Mouse (Mus musculus) gastrocnemius, adult 18-20 months (tissue): ENCODE data around the gene Cenps. TPM values are rescaled to one million over a fixed set of nuclear protein-coding genes. Genes with fewer than 3 reads are reported as not detected.

Experiments used
- DNase-seq: peaks from one replicate; pipeline ENCODE4 v3.0.0; 2021; ENCODE audit warnings: low spot score
- total RNA-seq, 2 experiments: library from RNA; stranded (reverse); gene quantifications; 2 replicates each; pipeline ENCODE4 v1.2.3; 2021

Cenps gene
- total RNA-seq, 2 experiments from 2014 or later, result 8.1 to 8.2 TPM

GRCm38 (mm10) chr4:149157415-149157973 is 20.1 kb upstream of the Cenps start:
- DNase-seq, result no peak

- DNase-seq, result no peak
Observed at GRCm38 (mm10) chr4:149155711-149156110, 18.3 kb upstream of the Cenps start.

GRCm38 (mm10) chr4:149154859-149155258 is 17.4 kb upstream of the Cenps start:
- no peak for DNase-seq

- DNase-seq, result no peak
Observed at GRCm38 (mm10) chr4:149150721-149151120, 13.3 kb upstream of the Cenps start.

GRCm38 (mm10) chr4:149150256-149150655 is 12.8 kb upstream of the Cenps start:
- peak; percentile 48 for DNase-seq

GRCm38 (mm10) chr4:149149611-149150010 is 12.2 kb upstream of the Cenps start:
- peak; percentile 65 for DNase-seq

GRCm38 (mm10) chr4:149149196-149149595 is 11.8 kb upstream of the Cenps start:
- no peak for DNase-seq

GRCm38 (mm10) chr4:149148084-149148483 is 10.7 kb upstream of the Cenps start:
- no peak for DNase-seq

- DNase-seq, result no peak
Observed at GRCm38 (mm10) chr4:149147528-149147927, 10.1 kb upstream of the Cenps start.

GRCm38 (mm10) chr4:149145151-149145550 is 7.7 kb upstream of the Cenps start:
- DNase-seq, result no peak

- peak; percentile 89 for DNase-seq
Observed at GRCm38 (mm10) chr4:149144459-149144858, 7.0 kb upstream of the Cenps start.

GRCm38 (mm10) chr4:149143594-149143993 is 6.2 kb upstream of the Cenps start:
- no peak for DNase-seq

- DNase-seq, result no peak
Observed at GRCm38 (mm10) chr4:149138515-149138914, 1.1 kb upstream of the Cenps start.

GRCm38 (mm10) chr4:149136116-149136850 is 1.1 kb downstream of the Cenps start:
- DNase-seq, result no peak

- no peak for DNase-seq
Observed at GRCm38 (mm10) chr4:149133395-149133794, 4.0 kb downstream of the Cenps start.

GRCm38 (mm10) chr4:149131789-149132565 is 5.5 kb downstream of the Cenps start:
- DNase-seq, result no peak

- no peak for DNase-seq
Observed at GRCm38 (mm10) chr4:149131021-149131752, 6.2 kb downstream of the Cenps start.

GRCm38 (mm10) chr4:149128467-149128866 is 9.0 kb downstream of the Cenps start:
- DNase-seq, result no peak

GRCm38 (mm10) chr4:149126663-149127062 is 10.8 kb downstream of the Cenps start, which contains the start of gene Cort:
Cort (minus strand) TSS chr4:149126763.
- DNase-seq, result no peak

GRCm38 (mm10) chr4:149126115-149126509 is 11.3 kb downstream of the Cenps start:
- DNase-seq, result no peak

- DNase-seq, result no peak
Observed at GRCm38 (mm10) chr4:149125341-149126114, 11.9 kb downstream of the Cenps start.
